Mouse (Mus musculus) retina, embryonic 14.5 days (tissue): ENCODE measurements at regions not wholly inside any gene's neighbourhood (a gene's known extent, or its start where the extent isn't known, plus 50 kb on each side); places are given as distances from the start of the nearest gene placed in this dataset.

Experiments
- DNase-seq: peaks from one replicate; pipeline ENCODE4 v3.0.0-alpha.2; 2015; ENCODE audit warnings: low spot score

DNA sequence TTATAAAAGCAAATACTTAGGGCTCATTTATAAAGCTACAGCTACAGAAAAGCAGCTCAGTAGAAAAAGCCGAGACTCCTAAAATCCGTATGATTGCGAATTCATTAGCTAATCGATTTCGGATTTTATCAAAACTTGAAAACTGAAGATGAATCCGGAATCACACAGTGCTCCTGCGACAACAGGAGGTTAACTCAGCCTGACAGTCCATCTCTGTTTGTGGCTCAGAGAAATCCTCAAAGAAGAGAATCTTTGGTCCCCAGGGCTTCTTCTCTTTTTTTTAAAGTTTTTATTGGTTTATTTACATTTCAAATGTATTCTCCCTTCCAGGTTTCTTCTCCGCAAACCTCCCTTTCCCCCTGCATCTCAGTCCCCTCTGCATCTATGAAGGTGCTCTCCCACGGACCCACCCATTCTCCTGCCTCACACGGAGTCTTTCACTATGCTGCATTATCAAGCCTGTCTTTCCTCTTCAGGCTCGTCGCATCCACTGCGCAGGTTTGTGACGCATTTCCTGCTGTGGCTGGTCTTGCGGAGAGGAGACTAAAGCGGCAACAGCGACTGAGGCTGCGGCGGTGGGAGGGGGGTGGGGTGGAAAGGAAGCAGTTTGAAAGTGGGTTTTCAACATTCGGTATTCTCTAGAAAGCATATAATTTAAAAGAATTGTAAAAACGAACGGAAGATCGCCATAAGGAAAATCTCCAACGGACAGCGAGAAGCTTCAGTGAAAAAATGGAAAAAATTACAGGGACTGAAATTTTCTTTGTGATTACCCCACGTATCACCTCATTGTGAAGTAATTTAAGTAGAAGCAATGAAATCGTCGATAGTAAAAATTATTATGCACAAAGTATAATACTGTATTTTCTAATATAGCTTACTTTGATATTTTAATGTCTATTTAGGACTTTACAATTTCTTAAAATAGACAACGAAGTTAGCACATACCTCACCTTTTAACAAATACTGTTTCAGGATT is 482.5 kb upstream of the Snrpn start:
- peak; percentile 68 for DNase-seq

DNA sequence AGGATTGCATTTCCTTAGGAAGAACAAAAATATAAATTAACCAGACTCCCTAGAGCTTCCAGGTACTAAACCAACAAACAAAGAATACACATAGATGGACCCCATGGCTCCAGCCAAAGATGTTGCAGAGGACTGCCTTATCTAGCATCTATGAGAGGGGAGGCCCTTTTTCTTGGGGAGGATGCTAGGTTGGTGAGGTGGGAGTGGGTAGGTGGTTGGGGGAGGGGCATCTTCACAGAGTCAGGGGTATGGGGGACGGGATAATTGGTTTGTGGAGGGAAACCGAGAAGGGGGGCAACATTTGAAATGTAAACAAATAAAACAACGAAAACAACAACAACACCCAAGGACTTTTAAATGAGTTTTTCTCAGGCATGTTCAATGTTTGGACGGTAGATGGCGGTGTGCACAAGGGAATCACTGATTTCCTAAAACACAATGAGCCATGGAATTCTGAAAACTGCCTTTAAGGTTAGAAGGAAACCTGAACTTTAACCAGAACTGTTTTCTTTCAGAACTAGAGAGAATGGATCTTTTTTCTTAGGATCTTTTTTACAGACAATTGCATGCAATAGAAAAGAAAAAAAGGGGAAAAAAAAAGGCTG is 477.2 kb upstream of the Snrpn start:
- peak; percentile 71 for DNase-seq
